Mouse (Mus musculus) left cerebral cortex, adult 2 months (tissue): ENCODE results near the gene Calu. TPM values are rescaled to one million over a fixed set of nuclear protein-coding genes. Genes with fewer than 3 reads are reported as not detected.
"Not testable (repeated sequence)": the region's sequence is repeated elsewhere in the genome, so short reads cannot be mapped to it uniquely, and the experiment has no call there.

Source experiments
- DNase-seq, 2 experiments: peaks; one replicate each; pipeline ENCODE4 v3.0.0; 2021 to 2022; ENCODE audit warnings: low spot score in 2 of 2, mixed read lengths in 1 of 2; ENCODE audit errors: extremely low spot score in 1 of 2
- H3K27ac ChIP-seq: fragments of 200-600 bp; 2 replicates; pipeline ENCODE4 v1.8.1; 2022
- H3K4me3 ChIP-seq: fragments of 200-600 bp; 2 replicates; pipeline ENCODE4 v1.8.1; 2022
- CTCF ChIP-seq: fragments of 200-600 bp; IDR thresholded peaks from 2 replicates; pipeline ENCODE4 v1.8.1; 2022; ENCODE audit warnings: antibody characterized with exemption, mild to moderate bottlenecking, moderate library complexity
- intact Hi-C: fragments of 180-260 bp; cut with DNase I; formaldehyde crosslinking; loops from one replicate; pipeline ENCODE4 v1.15.1; 2025
- total RNA-seq, 2 experiments: library from RNA; stranded (reverse); gene quantifications; 2 replicates each; pipeline ENCODE4 v1.2.3; 2021

Calu gene
- total RNA-seq, 2 experiments from 2014 or later: 59.5 to 65.2 TPM

DNA sequence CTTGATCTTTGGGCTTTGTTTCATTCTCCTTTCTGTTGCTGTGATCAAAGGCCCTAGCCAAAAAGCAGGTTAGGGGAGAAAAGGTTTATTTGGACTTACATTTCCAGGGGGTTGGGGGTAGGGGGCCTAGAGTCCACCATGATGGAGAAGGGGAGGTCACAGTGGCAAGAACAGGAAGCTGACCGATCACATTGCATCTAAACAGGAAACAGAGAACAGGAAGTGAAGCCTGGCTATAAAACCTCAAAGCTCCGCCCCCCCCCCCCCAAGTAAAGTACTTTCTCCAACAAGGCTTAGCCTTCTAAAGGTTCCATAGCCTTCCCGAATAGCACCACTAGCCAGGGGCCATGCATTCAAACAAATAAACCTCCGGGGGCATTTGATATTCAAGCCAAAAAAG is 25.1 kb upstream of the Calu start:
- intact Hi-C loops: no loop called here
- no peak overlapping the region for H3K27ac ChIP-seq
- no peak overlapping the region for H3K4me3 ChIP-seq
- DNase-seq: no peak
- TF ChIP-seq CTCF: no peak

- no peak for DNase-seq
- Histone ChIP-seq H3K4me3 (no peak overlapping the region), H3K27ac (no peak overlapping the region)
- no peak for TF ChIP-seq CTCF
- intact Hi-C loops: no loop called here
These were observed 20.9 kb upstream of the Calu start for GRCm38 (mm10) chr6:29326961-29327360.

DNA sequence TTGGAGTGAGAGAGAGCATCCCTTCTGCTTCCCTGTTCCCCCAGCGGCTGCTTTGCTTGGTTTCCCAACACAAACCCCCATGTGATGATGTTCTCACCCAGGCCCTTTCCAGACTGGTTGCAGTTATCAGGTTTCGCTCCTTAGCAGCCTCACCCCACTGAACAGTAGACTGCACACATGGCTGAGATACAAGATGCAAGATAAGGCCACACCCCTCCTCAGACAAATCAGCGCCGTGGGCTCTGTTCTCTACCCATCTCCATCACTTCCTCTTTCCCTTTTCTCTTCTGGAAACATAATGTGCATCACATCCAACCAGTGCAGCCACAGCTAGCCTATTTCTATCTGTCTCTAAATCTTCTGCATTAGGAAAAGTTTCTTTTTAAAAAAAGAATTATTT is 18.4 kb upstream of the Calu start:
- H3K4me3 ChIP-seq: no peak overlapping the region
- no peak overlapping the region for H3K27ac ChIP-seq
- TF ChIP-seq CTCF: no peak
- intact Hi-C loops: no loop called here
- no peak for DNase-seq

GRCm38 (mm10) chr6:29346512-29346911 is 1.4 kb upstream of the Calu start:
- intact Hi-C loops, H3K27ac ChIP-seq, DNase-seq, H3K4me3 ChIP-seq: not testable (repeated sequence)

DNA sequence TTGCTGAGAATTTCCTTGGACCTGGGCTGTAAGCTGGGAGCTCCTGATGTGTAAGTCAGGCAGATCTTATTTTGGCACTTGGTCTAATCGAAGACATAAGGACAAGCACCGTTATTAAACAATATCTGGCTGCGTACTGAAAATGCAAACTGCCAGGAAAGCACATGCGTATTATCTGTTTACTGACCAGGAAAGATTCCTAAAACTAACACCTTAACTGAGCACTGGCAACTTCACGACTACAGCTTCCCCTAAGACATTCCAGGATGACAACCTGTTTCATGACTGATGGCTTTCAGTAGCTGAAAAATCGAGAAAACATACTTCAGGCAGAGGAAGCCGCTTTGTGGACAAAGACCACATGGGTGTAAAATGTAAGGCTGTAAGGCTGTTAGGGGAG is 680 bp upstream of the Calu start:
- H3K27ac ChIP-seq: peak overlapping the region; percentile 87
- DNase-seq: no peak
- peak overlapping the region; percentile 74 for H3K4me3 ChIP-seq
- intact Hi-C loops: no loop called here
- TF ChIP-seq CTCF: no peak

DNA sequence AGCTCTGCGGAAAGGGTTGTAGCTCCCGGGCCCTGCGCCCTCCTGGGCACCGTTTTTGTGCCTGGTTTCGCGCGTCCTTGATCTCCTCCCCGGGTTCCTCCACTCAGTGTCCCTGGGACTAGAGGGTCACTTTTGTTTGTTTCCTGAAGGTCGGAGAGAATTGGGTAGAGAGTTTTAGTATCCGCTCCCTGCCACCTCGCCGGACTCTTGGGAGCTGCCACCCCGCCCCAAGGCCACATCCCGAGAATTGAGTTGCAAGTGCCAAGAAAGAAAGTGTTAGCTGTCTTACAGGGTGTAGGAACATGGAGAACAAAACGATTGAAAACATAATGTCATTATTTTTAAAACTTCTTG is 479 bp downstream of the Calu start:
- no peak for DNase-seq
- intact Hi-C loops: loop anchor here (1.0 kb wide), 1 partner anchor 184 kb away; no protein-coding TSS in a partner anchor
- peak overlapping the region; percentile 88 for H3K27ac ChIP-seq
- H3K4me3 ChIP-seq: peak overlapping the region; percentile 74
- no peak for TF ChIP-seq CTCF

DNA sequence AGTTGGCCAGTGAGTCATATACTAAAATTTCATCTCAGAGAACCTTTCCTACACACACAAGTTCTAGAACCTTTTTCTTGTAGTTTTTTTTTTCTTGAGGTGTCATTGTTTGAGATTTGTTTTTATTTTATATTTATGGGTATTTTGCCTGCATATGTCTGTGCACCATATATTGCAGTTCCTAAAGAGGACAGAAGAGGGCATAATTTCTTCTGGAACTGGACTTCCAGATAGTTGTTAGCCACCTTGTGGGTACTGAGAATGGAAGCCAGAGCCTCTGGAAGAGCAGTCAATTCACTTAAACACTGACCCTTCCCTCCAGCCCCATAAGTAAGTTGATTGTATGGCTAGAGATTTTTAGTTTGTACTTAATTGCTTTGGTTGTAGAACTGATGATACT is 3.7 kb downstream of the Calu start:
- Histone ChIP-seq H3K4me3 (no peak overlapping the region), H3K27ac (no peak overlapping the region)
- intact Hi-C loops: no loop called here
- peak; percentile 24 for TF ChIP-seq CTCF
- DNase-seq: no peak

DNA sequence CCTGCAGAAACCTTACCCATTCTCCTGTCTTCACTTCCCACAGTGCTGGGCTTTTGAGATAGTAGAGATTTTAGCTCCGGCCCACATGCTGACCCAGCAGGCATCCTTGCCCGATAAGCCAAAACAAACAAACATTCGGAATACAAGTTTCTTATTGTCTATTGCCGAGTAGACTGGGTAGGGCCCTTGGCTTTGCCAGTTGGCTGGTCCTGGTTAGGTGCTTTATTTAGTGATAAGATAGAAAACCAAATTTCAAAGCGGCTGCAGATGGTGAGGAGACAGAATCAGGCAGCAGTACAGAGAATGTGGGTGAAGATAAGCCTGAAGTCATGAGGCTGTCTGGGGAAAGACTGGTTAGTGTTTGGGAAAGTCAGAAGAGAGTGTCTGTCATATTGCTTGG is 4.9 kb downstream of the Calu start:
- DNase-seq: no peak
- Histone ChIP-seq H3K27ac (no peak overlapping the region), H3K4me3 (no peak overlapping the region)
- no peak for TF ChIP-seq CTCF
- intact Hi-C loops: no loop called here

DNA sequence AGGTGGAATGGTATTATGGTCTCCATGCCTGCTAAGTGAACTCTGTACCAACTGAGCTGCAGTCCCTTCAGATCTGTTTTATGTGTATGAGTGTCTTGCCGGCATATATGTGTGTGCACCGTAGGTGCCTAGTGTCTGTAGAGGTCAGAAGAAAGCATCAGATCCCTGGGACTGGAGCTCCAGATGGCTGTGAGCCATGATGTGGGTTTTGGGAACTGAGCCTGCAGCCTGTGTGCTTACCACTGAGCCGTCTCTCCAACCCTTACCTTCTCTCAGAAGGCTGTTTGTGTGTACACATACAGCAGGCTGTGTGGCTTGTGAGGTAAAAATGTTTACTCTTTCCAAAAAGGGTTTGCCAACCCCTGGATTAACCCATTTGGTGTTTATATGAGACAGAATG is 11.5 kb downstream of the Calu start:
- no peak overlapping the region for H3K27ac ChIP-seq
- TF ChIP-seq CTCF: no peak
- no peak for DNase-seq
- intact Hi-C loops: no loop called here
- H3K4me3 ChIP-seq: no peak overlapping the region

DNA sequence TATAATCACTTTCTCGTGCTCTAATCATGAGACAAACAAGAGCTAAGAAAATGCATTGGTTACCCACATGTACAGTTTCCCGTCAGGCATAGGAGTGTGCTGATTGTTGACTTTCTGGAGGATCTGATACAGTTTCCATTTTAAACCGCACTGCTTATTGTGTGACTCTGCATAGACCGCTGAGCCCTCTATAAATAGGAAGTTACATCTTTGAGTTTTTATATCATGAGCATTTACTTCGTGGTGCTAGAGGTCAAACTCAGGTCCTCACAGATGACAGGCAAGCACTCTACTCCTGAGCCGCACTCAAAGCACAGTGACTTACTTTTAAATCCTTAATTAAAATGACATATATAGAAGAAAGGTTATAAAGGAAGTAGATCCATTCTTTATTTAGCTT is 12.3 kb downstream of the Calu start:
- intact Hi-C loops: no loop called here
- H3K27ac ChIP-seq: no peak overlapping the region
- H3K4me3 ChIP-seq: no peak overlapping the region
- no peak for DNase-seq
- TF ChIP-seq CTCF: no peak

DNA sequence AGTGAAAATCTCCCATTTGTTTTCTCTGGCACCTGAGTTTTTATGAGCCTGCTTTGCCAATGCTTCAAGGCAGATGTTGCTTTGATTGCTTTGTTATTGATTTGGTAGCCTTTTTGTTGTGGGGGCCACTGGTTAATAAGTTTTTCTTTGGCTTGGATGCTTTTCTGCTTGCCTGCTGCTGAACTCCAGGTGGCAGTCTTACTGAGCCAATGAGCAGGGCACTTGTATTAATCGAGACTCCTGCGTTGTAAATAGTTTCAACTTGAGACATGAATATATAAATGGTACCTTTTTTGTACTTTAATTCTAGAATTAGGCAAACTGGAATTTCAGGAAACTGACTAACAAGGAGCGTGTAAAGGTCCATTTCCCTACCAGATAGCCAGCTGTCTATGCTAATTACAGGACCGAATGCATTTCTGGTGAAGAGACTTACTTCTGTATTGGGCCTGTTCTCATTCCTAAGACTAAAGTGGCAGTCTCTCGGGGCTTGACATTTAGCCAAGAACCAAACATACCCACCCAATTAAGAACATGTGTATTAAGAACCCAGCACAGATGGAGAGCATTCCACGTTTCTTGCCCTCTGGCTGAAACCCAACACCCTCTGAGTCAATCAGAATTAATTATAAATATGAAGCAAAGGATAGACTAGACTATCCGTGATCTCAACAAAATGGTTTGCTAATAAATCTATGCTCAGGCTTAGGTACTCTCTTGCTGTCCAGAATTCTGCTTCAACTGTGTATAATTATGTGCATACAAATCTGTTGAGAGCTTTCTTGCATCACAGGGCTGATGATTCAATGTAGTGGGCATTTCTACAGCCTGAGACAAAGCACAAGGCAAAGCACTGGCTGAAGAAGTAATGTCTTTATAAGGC is 14.6 kb downstream of the Calu start:
- intact Hi-C loops: no loop called here
- no peak overlapping the region for H3K27ac ChIP-seq
- no peak for DNase-seq
- peak; percentile 59 for TF ChIP-seq CTCF
- H3K4me3 ChIP-seq: no peak overlapping the region

DNA sequence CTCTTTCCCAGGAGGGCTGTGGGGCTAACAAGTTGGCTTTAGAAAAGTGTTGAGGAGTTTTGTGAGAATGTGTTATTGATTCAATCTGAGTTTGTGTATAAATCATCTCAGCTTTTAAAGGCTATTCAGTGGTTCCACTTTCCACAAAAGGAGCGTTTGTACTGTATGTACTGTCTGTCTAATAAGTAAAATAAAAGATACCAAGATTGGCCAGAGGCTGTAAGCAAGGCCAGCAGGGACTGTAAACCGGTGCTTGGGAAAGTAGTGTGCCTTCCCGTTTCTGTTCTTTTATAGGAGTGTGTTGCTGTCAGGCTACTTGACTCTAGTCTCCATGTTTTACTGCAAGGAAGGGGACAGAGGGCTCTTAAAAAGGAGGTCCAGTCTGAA is 15.3 kb downstream of the Calu start:
- TF ChIP-seq CTCF: no peak
- no peak overlapping the region for H3K4me3 ChIP-seq
- DNase-seq: no peak
- H3K27ac ChIP-seq: no peak overlapping the region
- intact Hi-C loops: no loop called here

GRCm38 (mm10) chr6:29365277-29365676 is 17.4 kb downstream of the Calu start:
- no peak for DNase-seq
- TF ChIP-seq CTCF: no peak
- H3K27ac ChIP-seq: no peak overlapping the region
- intact Hi-C loops: no loop called here
- H3K4me3 ChIP-seq: no peak overlapping the region
